Comparison of ENCODE assay signal across 16 mouse cellular contexts in the genomic region with DNA sequence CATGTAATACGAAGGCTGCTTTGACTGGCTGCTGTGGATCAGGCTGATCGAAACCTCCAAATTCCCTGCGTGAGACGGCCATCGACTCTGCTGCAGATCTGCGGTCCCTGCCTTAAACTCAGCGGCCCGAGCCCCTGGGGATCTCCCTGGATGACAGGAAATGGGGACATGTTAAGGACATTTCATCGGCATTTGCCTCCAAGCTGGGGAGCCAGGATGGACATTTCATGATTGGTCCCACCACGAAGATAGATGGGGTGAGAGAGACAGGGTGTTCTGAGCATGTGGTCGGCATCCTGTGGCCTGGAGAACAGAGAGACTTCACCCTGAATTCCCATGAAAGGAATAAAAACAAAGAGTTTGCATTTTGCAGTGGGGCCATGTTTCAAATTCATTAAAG.
DNase-seq lines count a peak whose midpoint lies in the region; ATAC-seq and TF ChIP-seq lines count a peak whose summit lies in the region.
"Had no signal": no experiment of that assay in that cellular context is flagged by ENCODE, and none has a peak within 500 bp of the region (broad histone marks: within the 10 kb centered on the region; RNA-seq: fewer than 3 reads in every experiment).

No protein-coding gene starts in this region.

- H3K9ac ChIP-seq in heart, embryonic 11.5 days (ENCODE audit: low read depth, low read length): no peak overlapping the region
- no peak overlapping the region for H3K9ac ChIP-seq in lung, embryonic 14.5 days
- peak overlapping the region; percentile 49; the same call in 1 of the 2 replicates for H3K9ac ChIP-seq in embryonic facial prominence, embryonic 13.5 days
- H3K9ac ChIP-seq: embryonic facial prominence, embryonic 15.5 days; liver, embryonic 15.5 days; neural tube, embryonic 12.5 days had no signal

- peaks cover 58% of the 10 kb centered on the region for H3K4me1 ChIP-seq in heart, embryonic 10.5 days
- H3K4me1 ChIP-seq in heart, embryonic 11.5 days (ENCODE audit: control insufficient read depth, insufficient read depth, low read length): peaks cover 18% of the 10 kb centered on the region
- H3K4me1 ChIP-seq in lung, embryonic 14.5 days (ENCODE audit: insufficient read depth): peaks cover 16% of the 10 kb centered on the region
- H3K4me1 ChIP-seq in embryonic facial prominence, embryonic 13.5 days: peaks cover 63% of the 10 kb centered on the region

- no peak for DNase-seq in heart, embryonic 10.5 days (ENCODE audit: low spot score)
- DNase-seq in lung, embryonic 14.5 days: peak; percentile 36
- no peak for DNase-seq in lung, postnatal 10 days
- peak; percentile 61 for DNase-seq in kidney, postnatal 14 days
- DNase-seq in retina, postnatal 1 day: no peak
- DNase-seq: B cell, adult 2 months; cerebellum, postnatal 36 days; right cerebral cortex, postnatal 4 days had no signal

- no peak overlapping the region for H3K4me3 ChIP-seq in heart, embryonic 10.5 days
- no peak overlapping the region for H3K4me3 ChIP-seq in heart, embryonic 11.5 days (ENCODE audit: low read depth, low read length)
- no peak overlapping the region for H3K4me3 ChIP-seq in lung, embryonic 14.5 days (ENCODE audit: low read depth, low read length)
- no peak overlapping the region for H3K4me3 ChIP-seq in embryonic facial prominence, embryonic 13.5 days
- H3K4me3 ChIP-seq: embryonic facial prominence, embryonic 15.5 days; forebrain, embryonic 13.5 days; liver, embryonic 15.5 days; neural tube, embryonic 12.5 days had no signal

- peaks cover 54% of the 10 kb centered on the region for H3K27me3 ChIP-seq in heart, embryonic 10.5 days (ENCODE audit: insufficient read depth, poor library complexity, severe bottlenecking)
- H3K27me3 ChIP-seq in heart, embryonic 11.5 days (ENCODE audit: control insufficient read depth, insufficient read depth, low read length): peaks cover 7% of the 10 kb centered on the region
- peaks cover 57% of the 10 kb centered on the region for H3K27me3 ChIP-seq in lung, embryonic 14.5 days (ENCODE audit: insufficient read depth, low read length)
- peaks cover 83% of the 10 kb centered on the region for H3K27me3 ChIP-seq in embryonic facial prominence, embryonic 13.5 days

- H3K27ac ChIP-seq in heart, embryonic 10.5 days: peak overlapping the region; percentile 59
- H3K27ac ChIP-seq in heart, embryonic 11.5 days (ENCODE audit: low read depth, low read length): no peak overlapping the region
- H3K27ac ChIP-seq in lung, embryonic 14.5 days (ENCODE audit: low read depth): no peak overlapping the region
- peak overlapping the region; percentile 53 for H3K27ac ChIP-seq in embryonic facial prominence, embryonic 13.5 days
- H3K27ac ChIP-seq: forebrain, embryonic 13.5 days; liver, embryonic 15.5 days; neural tube, embryonic 12.5 days had no signal

- ATAC-seq in heart, embryonic 11.5 days (replicated peaks; ENCODE audit: insufficient number of reproducible peaks, low FRiP score, low TSS enrichment): no peak
- ATAC-seq in lung, embryonic 14.5 days (ENCODE audit: insufficient read depth): no peak
- no peak for ATAC-seq in embryonic facial prominence, embryonic 13.5 days (ENCODE audit: insufficient number of reproducible peaks, insufficient read depth, low FRiP score, low TSS enrichment, low read depth)
- ATAC-seq in frontal cortex, adult (ENCODE audit: low TSS enrichment): no peak
- ATAC-seq: forebrain, embryonic 13.5 days; Patski had no signal

- 43% methylated on average over 11 of the region's 11 CpGs for WGBS in heart, embryonic 10.5 days
- WGBS in heart, embryonic 11.5 days (ENCODE audit: insufficient replicate concordance): 41% methylated on average over 11 of the region's 11 CpGs
- WGBS in lung, embryonic 14.5 days: 36% methylated on average over 11 of the region's 11 CpGs
- 33% methylated on average over 11 of the region's 11 CpGs for WGBS in embryonic facial prominence, embryonic 13.5 days

- H3K36me3 ChIP-seq in heart, embryonic 10.5 days: no peaks in the 10 kb centered on the region
- H3K36me3 ChIP-seq in heart, embryonic 11.5 days (ENCODE audit: control insufficient read depth, insufficient read depth, low read length): no peaks in the 10 kb centered on the region
- H3K36me3 ChIP-seq in lung, embryonic 14.5 days (ENCODE audit: insufficient read depth): no peaks in the 10 kb centered on the region
- H3K36me3 ChIP-seq in embryonic facial prominence, embryonic 13.5 days: no peaks in the 10 kb centered on the region
- H3K36me3 ChIP-seq: embryonic facial prominence, embryonic 15.5 days; liver, embryonic 15.5 days; neural tube, embryonic 12.5 days had no signal

- H3K4me2 ChIP-seq in heart, embryonic 11.5 days: no peak overlapping the region; the same call in 1 of the 2 replicates
- H3K4me2 ChIP-seq in lung, embryonic 14.5 days: no peak overlapping the region
- 0 out of 2 replicates have a peak overlapping the region, but pooled peaks have one; percentile 16 for H3K4me2 ChIP-seq in embryonic facial prominence, embryonic 13.5 days
- H3K4me2 ChIP-seq: embryonic facial prominence, embryonic 15.5 days; forebrain, embryonic 13.5 days; liver, embryonic 15.5 days; neural tube, embryonic 12.5 days had no signal

- no peak for TF ChIP-seq CTCF in lung, embryonic 14.5 days (IDR thresholded peaks at IDR 0.05; ENCODE audit: low read depth)

- H3K9me3 ChIP-seq in heart, embryonic 10.5 days: no peaks in the 10 kb centered on the region
- H3K9me3 ChIP-seq in heart, embryonic 11.5 days (replicated peaks; ENCODE audit: control insufficient read depth, low read length): no peaks in the 10 kb centered on the region
- H3K9me3 ChIP-seq in lung, embryonic 14.5 days (ENCODE audit: low read depth, low read length): no peaks in the 10 kb centered on the region
- no peaks in the 10 kb centered on the region for H3K9me3 ChIP-seq in embryonic facial prominence, embryonic 13.5 days
- H3K9me3 ChIP-seq: embryonic facial prominence, embryonic 15.5 days; forebrain, embryonic 13.5 days; liver, embryonic 15.5 days; neural tube, embryonic 12.5 days had no signal

Comparison
In these comparisons a context has a peak if more than half of its experiments do, and no peak if none do; other contexts are left out.
1. DNase-seq: peak in lung, embryonic 14.5 days (single experiment) and kidney, postnatal 14 days (single experiment); none in heart, embryonic 10.5 days (single experiment), lung, postnatal 10 days (single experiment) and retina, postnatal 1 day (single experiment).
2. H3K27ac ChIP-seq: peak in heart, embryonic 10.5 days (single experiment) and embryonic facial prominence, embryonic 13.5 days (single experiment); none in heart, embryonic 11.5 days (single experiment) and lung, embryonic 14.5 days (single experiment).